ENCODE assay signal across 14 mouse cellular contexts in genomic region chr16:21553506-21553905, GRCm38 (mm10).
"Had no signal": no experiment of that assay in that cellular context is flagged by ENCODE, and none has a peak within 500 bp of the region (broad histone marks: within the 10 kb centered on the region; RNA-seq: fewer than 3 reads in every experiment).

No protein-coding gene starts in this region.

- H3K27me3 ChIP-seq: intestine, embryonic 15.5 days; limb, embryonic 12.5 days; limb, embryonic 15.5 days; liver, embryonic 12.5 days; liver, embryonic 15.5 days; midbrain, embryonic 13.5 days had no signal

- H3K27ac ChIP-seq: intestine, embryonic 15.5 days; kidney, postnatal 0 days; limb, embryonic 15.5 days; liver, embryonic 12.5 days; liver, embryonic 15.5 days; macrophage; midbrain, embryonic 13.5 days had no signal

- H3K4me1 ChIP-seq: intestine, embryonic 15.5 days; limb, embryonic 12.5 days; limb, embryonic 15.5 days; liver, embryonic 12.5 days; liver, embryonic 15.5 days had no signal

- H3K36me3 ChIP-seq: limb, embryonic 15.5 days; liver, embryonic 12.5 days; liver, embryonic 15.5 days had no signal

- ATAC-seq: hindbrain, embryonic 16.5 days; intestine, embryonic 15.5 days; liver, embryonic 12.5 days; lung, postnatal 0 days; midbrain, embryonic 13.5 days; midbrain, embryonic 16.5 days had no signal

- DNase-seq: left cerebral cortex, postnatal 4 days; lung, embryonic 14.5 days; thymus, postnatal 25 days had no signal

- H3K9me3 ChIP-seq: intestine, embryonic 15.5 days; limb, embryonic 15.5 days; liver, embryonic 12.5 days; liver, embryonic 15.5 days; midbrain, embryonic 13.5 days had no signal

- H3K4me2 ChIP-seq: intestine, embryonic 15.5 days; limb, embryonic 12.5 days; limb, embryonic 15.5 days; liver, embryonic 12.5 days; liver, embryonic 15.5 days; lung, embryonic 14.5 days; midbrain, embryonic 13.5 days had no signal

- H3K9ac ChIP-seq: intestine, embryonic 15.5 days; limb, embryonic 12.5 days; limb, embryonic 15.5 days; liver, embryonic 12.5 days; liver, embryonic 15.5 days; lung, embryonic 14.5 days; midbrain, embryonic 13.5 days had no signal

- H3K4me3 ChIP-seq: intestine, embryonic 15.5 days; limb, embryonic 12.5 days; limb, embryonic 15.5 days; liver, embryonic 12.5 days; liver, embryonic 15.5 days; midbrain, embryonic 13.5 days had no signal
